Mouse (Mus musculus): Measurements from ENCODE around the gene Clec1b. TPM values are rescaled to one million over a fixed set of nuclear protein-coding genes. Genes with fewer than 3 reads are reported as not detected.
A peak's percentile ranks its signal among the peaks of the same experiment; 100 is the strongest.

Gene Clec1b
- polyA plus RNA-seq (2014; fragmentation: Nextera tagmentation; extraction: Ambion mirVana), result 0.71 and 1.4 TPM in 2 replicates

DNA sequence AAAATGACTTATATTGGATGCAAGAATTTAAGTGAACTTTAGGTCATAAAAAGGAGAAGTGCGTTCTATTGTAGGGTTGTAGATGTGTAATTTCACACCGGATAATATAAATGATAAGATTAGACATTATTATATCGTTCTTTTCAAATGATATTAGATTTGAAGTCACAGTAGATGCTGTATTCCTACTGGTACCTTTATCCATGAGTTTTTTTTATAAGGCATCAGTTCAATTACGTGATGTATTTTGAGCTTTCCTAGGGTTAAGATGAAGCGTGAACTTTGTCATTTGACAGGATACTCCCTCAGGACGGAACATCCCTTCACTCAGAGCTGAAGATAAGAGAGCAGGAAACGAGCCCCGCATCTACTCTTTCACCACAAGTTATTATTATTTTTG is at the start of gene Clec1b:
Gene Clec1b, plus strand, starts transcription at position 301 of the 400 bp plus-strand sequence.
- H3K27ac ChIP-seq (ENCODE audit: low read length), result no peak within 1 kb of the TSS
- no peaks in the 10 kb centered on the region for H3K9me3 ChIP-seq (ENCODE audit: control insufficient read depth, low read depth, low read length)
- H3K4me2 ChIP-seq (replicated peaks; ENCODE audit: low read depth, low read length), result no peak within 1 kb of the TSS
- H3K4me3 ChIP-seq (ENCODE audit: low read depth, low read length), result no peak within 1 kb of the TSS
- H3K4me1 ChIP-seq (ENCODE audit: control insufficient read depth, insufficient read depth, low read length), result no peaks in the 10 kb centered on the region
- no peak within 1 kb of the TSS for H3K9ac ChIP-seq (replicated peaks; ENCODE audit: low read depth, low read length)
- no peaks in the 10 kb centered on the region for H3K27me3 ChIP-seq (ENCODE audit: control insufficient read depth, insufficient read depth, low read length)
- no peak for ATAC-seq (ENCODE audit: insufficient number of reproducible peaks, insufficient read depth, low FRiP score, low read depth)
- WGBS, result 82% methylated on average over 8 of the region's 8 CpGs
- no peaks in the 10 kb centered on the region for H3K36me3 ChIP-seq (ENCODE audit: control insufficient read depth, insufficient read depth, low read length)

GRCm38 (mm10) chr6:129349524-129350352 is 47.4 kb upstream of the Clec1b start:
- Histone ChIP-seq H3K4me3 (ENCODE audit: low read depth, low read length) (no peak overlapping the region), H3K27ac (ENCODE audit: low read length) (peak overlapping the region; percentile 3; the same call in 1 of the 2 replicates), H3K36me3 (ENCODE audit: control insufficient read depth, insufficient read depth, low read length) (no peaks in the 10 kb centered on the region), H3K27me3 (ENCODE audit: control insufficient read depth, insufficient read depth, low read length) (no peaks in the 10 kb centered on the region), H3K9ac (replicated peaks; ENCODE audit: low read depth, low read length) (no peak overlapping the region), H3K9me3 (ENCODE audit: control insufficient read depth, low read depth, low read length) (no peaks in the 10 kb centered on the region), H3K4me1 (ENCODE audit: control insufficient read depth, insufficient read depth, low read length) (no peaks in the 10 kb centered on the region), H3K4me2 (replicated peaks; ENCODE audit: low read depth, low read length) (no peak overlapping the region)
- peak; percentile 58; the same call in 1 of the 2 replicates for ATAC-seq (ENCODE audit: insufficient number of reproducible peaks, insufficient read depth, low FRiP score, low read depth)
- 52% methylated on average over 4 of the region's 4 CpGs for WGBS

GRCm38 (mm10) chr6:129351091-129351490 is 46.0 kb upstream of the Clec1b start:
- no peak for ATAC-seq (ENCODE audit: insufficient number of reproducible peaks, insufficient read depth, low FRiP score, low read depth)
- no peaks in the 10 kb centered on the region for H3K36me3 ChIP-seq (ENCODE audit: control insufficient read depth, insufficient read depth, low read length)
- H3K4me1 ChIP-seq (ENCODE audit: control insufficient read depth, insufficient read depth, low read length), result no peaks in the 10 kb centered on the region
- H3K9me3 ChIP-seq (ENCODE audit: control insufficient read depth, low read depth, low read length), result no peaks in the 10 kb centered on the region
- no peak overlapping the region for H3K27ac ChIP-seq (ENCODE audit: low read length)
- no peak overlapping the region for H3K4me2 ChIP-seq (replicated peaks; ENCODE audit: low read depth, low read length)
- H3K9ac ChIP-seq (replicated peaks; ENCODE audit: low read depth, low read length), result no peak overlapping the region
- no peak overlapping the region for H3K4me3 ChIP-seq (ENCODE audit: low read depth, low read length)
- 81% methylated on average over 3 of the region's 3 CpGs for WGBS
- H3K27me3 ChIP-seq (ENCODE audit: control insufficient read depth, insufficient read depth, low read length), result no peaks in the 10 kb centered on the region

GRCm38 (mm10) chr6:129355774-129356173 is 41.3 kb upstream of the Clec1b start:
- Histone ChIP-seq H3K4me1 (ENCODE audit: control insufficient read depth, insufficient read depth, low read length) (no peaks in the 10 kb centered on the region), H3K4me3 (ENCODE audit: low read depth, low read length) (no peak overlapping the region), H3K36me3 (ENCODE audit: control insufficient read depth, insufficient read depth, low read length) (no peaks in the 10 kb centered on the region), H3K9ac (replicated peaks; ENCODE audit: low read depth, low read length) (no peak overlapping the region), H3K4me2 (replicated peaks; ENCODE audit: low read depth, low read length) (no peak overlapping the region), H3K9me3 (ENCODE audit: control insufficient read depth, low read depth, low read length) (no peaks in the 10 kb centered on the region), H3K27ac (ENCODE audit: low read length) (no peak overlapping the region), H3K27me3 (ENCODE audit: control insufficient read depth, insufficient read depth, low read length) (no peaks in the 10 kb centered on the region)
- WGBS, result 95% methylated on average over 2 of the region's 2 CpGs
- no peak for ATAC-seq (ENCODE audit: insufficient number of reproducible peaks, insufficient read depth, low FRiP score, low read depth)

- no peak overlapping the region for H3K4me2 ChIP-seq (replicated peaks; ENCODE audit: low read depth, low read length)
- ATAC-seq (ENCODE audit: insufficient number of reproducible peaks, insufficient read depth, low FRiP score, low read depth), result no peak
- no peaks in the 10 kb centered on the region for H3K36me3 ChIP-seq (ENCODE audit: control insufficient read depth, insufficient read depth, low read length)
- H3K27ac ChIP-seq (ENCODE audit: low read length), result no peak overlapping the region
- H3K4me3 ChIP-seq (ENCODE audit: low read depth, low read length), result no peak overlapping the region
- H3K4me1 ChIP-seq (ENCODE audit: control insufficient read depth, insufficient read depth, low read length), result no peaks in the 10 kb centered on the region
- no peak overlapping the region for H3K9ac ChIP-seq (replicated peaks; ENCODE audit: low read depth, low read length)
- H3K9me3 ChIP-seq (ENCODE audit: control insufficient read depth, low read depth, low read length), result no peaks in the 10 kb centered on the region
- no peaks in the 10 kb centered on the region for H3K27me3 ChIP-seq (ENCODE audit: control insufficient read depth, insufficient read depth, low read length)
Observed at GRCm38 (mm10) chr6:129356430-129356829, 40.7 kb upstream of the Clec1b start.

DNA sequence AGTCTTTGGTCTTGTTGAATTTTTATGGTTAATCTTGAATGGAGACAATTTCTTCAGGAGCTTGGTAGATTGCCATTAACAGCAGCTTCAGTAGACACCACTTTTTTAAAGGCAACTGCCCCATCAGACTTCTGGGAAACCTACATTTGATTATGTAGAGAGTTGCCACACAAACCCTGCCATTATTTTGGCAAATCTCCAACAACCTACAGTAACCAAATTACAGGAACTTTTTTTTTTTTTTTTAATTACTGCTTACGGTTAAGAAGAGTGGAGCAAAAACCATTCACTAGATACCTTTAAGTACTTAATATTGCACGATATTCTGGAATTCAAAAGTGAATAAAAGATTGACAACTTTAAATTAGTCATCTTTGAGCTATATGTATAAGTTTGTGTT is 37.6 kb upstream of the Clec1b start:
- Histone ChIP-seq H3K4me1 (ENCODE audit: control insufficient read depth, insufficient read depth, low read length) (no peaks in the 10 kb centered on the region), H3K27ac (ENCODE audit: low read length) (no peak overlapping the region), H3K36me3 (ENCODE audit: control insufficient read depth, insufficient read depth, low read length) (no peaks in the 10 kb centered on the region), H3K9ac (replicated peaks; ENCODE audit: low read depth, low read length) (no peak overlapping the region), H3K27me3 (ENCODE audit: control insufficient read depth, insufficient read depth, low read length) (no peaks in the 10 kb centered on the region), H3K4me3 (ENCODE audit: low read depth, low read length) (no peak overlapping the region), H3K4me2 (replicated peaks; ENCODE audit: low read depth, low read length) (no peak overlapping the region), H3K9me3 (ENCODE audit: control insufficient read depth, low read depth, low read length) (no peaks in the 10 kb centered on the region)
- WGBS, result 86% methylated on average over 2 of the region's 2 CpGs
- no peak for ATAC-seq (ENCODE audit: insufficient number of reproducible peaks, insufficient read depth, low FRiP score, low read depth)

DNA sequence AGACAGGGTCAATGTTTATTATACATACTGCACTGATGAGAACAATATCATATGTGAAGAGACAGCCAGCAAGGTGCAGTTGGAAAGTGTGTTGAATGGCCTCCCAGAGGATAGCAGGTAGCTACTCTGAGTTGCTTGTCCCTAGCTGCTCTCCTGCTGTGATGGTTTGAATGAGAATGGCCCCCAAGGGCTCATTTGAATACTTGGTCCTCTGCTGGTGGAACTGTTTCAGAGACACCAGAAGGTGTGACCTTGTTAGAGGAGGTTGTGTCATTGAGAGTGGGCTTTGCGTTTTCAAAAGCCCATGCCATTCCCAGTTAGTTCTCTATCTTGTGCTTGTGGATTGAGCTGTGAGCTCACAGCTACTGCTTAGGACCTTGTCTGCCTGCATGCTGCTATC is 33.2 kb upstream of the Clec1b start:
- Histone ChIP-seq H3K9ac (replicated peaks; ENCODE audit: low read depth, low read length) (no peak overlapping the region), H3K27ac (ENCODE audit: low read length) (no peak overlapping the region), H3K27me3 (ENCODE audit: control insufficient read depth, insufficient read depth, low read length) (no peaks in the 10 kb centered on the region), H3K4me1 (ENCODE audit: control insufficient read depth, insufficient read depth, low read length) (no peaks in the 10 kb centered on the region), H3K4me3 (ENCODE audit: low read depth, low read length) (no peak overlapping the region), H3K4me2 (replicated peaks; ENCODE audit: low read depth, low read length) (no peak overlapping the region), H3K9me3 (ENCODE audit: control insufficient read depth, low read depth, low read length) (no peaks in the 10 kb centered on the region), H3K36me3 (ENCODE audit: control insufficient read depth, insufficient read depth, low read length) (no peaks in the 10 kb centered on the region)
- WGBS, result 33% methylated on average over 1 of the region's 1 CpGs
- ATAC-seq (ENCODE audit: insufficient number of reproducible peaks, insufficient read depth, low FRiP score, low read depth), result no peak

DNA sequence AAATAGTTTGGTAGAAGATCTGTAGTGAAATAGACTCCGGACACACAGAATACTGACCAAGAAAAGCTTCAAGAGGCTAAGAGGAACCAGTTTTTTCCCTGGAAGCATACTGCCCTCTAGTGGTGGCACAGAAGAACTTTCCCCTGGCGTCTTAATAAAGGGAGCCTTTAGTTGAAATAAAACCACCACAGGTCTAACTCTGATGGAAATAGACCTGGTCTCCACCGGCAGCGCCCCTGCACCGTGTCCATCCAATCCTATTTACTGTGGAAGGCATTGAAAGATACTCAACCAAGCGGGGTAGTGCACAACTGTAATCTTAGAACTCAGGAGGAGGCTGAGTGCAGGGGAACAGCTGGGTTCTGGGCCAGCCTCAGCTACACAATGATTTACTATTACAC is 31.1 kb upstream of the Clec1b start:
- ATAC-seq (ENCODE audit: insufficient number of reproducible peaks, insufficient read depth, low FRiP score, low read depth), result peak; percentile 61
- no peaks in the 10 kb centered on the region for H3K4me1 ChIP-seq (ENCODE audit: control insufficient read depth, insufficient read depth, low read length)
- H3K9me3 ChIP-seq (ENCODE audit: control insufficient read depth, low read depth, low read length), result no peaks in the 10 kb centered on the region
- no peaks in the 10 kb centered on the region for H3K36me3 ChIP-seq (ENCODE audit: control insufficient read depth, insufficient read depth, low read length)
- H3K27me3 ChIP-seq (ENCODE audit: control insufficient read depth, insufficient read depth, low read length), result no peaks in the 10 kb centered on the region
- H3K9ac ChIP-seq (replicated peaks; ENCODE audit: low read depth, low read length), result no peak overlapping the region
- 20% methylated on average over 6 of the region's 6 CpGs for WGBS
- no peak overlapping the region for H3K4me3 ChIP-seq (ENCODE audit: low read depth, low read length)
- H3K27ac ChIP-seq (ENCODE audit: low read length), result no peak overlapping the region
- no peak overlapping the region for H3K4me2 ChIP-seq (replicated peaks; ENCODE audit: low read depth, low read length)
